Mouse (Mus musculus): ENCODE data around the gene Rnf224. TPM values are rescaled to one million over a fixed set of nuclear protein-coding genes. Genes with fewer than 3 reads are reported as not detected.
A peak's percentile ranks its signal among the peaks of the same experiment; 100 is the strongest.

Gene Rnf224
- polyA plus RNA-seq, 1 experiment from 2014 or later = not detected

DNA sequence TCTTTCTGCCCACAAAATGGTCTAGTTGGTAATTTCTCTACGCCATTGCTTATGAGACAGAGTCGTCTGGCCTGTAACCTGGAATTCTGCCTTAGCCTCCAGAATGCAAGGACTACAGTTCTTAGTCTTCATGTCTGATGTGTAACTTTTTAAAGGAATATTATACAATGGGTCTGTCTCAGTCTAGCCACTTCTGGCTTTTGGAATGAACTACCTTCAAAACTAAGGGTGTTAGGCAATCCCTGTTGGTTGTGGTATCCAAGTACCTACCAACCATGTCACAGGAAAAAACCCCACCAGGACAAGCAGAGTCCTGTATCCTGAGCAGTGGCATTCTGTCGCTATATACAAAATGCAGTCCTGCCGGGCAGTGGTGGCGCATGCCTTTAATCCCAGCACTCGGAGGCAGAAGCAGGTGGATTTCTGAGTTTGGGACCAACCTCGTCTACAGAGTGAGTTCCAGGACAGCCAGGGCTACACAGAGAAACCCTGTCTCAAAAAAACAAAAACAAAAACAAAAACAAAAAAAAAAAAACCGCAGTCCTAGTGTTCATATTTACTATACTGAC, 10.7 kb downstream of the Rnf224 start:
- H3K36me3 ChIP-seq (ENCODE audit: control insufficient read depth, insufficient read depth, low read length) = no peaks in the 10 kb centered on the region
- H3K9me3 ChIP-seq (ENCODE audit: control insufficient read depth, low read length) = no peaks in the 10 kb centered on the region
- H3K4me3 ChIP-seq (ENCODE audit: low read depth, low read length) = peak overlapping the region; percentile 97; the same call in 1 of the 2 replicates
- peaks cover 13% of the 10 kb centered on the region for H3K4me1 ChIP-seq (ENCODE audit: control insufficient read depth, insufficient read depth, low read length)
- 74% methylated on average over 8 of the region's 8 CpGs for WGBS
- peak overlapping the region; percentile 97; the same call in 1 of the 2 replicates for H3K27ac ChIP-seq (ENCODE audit: low read depth, low read length)
- peak overlapping the region; percentile 74; the same call in 1 of the 2 replicates for H3K9ac ChIP-seq (ENCODE audit: low read length)
- H3K4me2 ChIP-seq = peak overlapping the region; percentile 55
- no peak for ATAC-seq (ENCODE audit: low FRiP score)
- peak; percentile 79 for DNase-seq (ENCODE audit: low spot score, missing footprints)
- no peaks in the 10 kb centered on the region for H3K27me3 ChIP-seq (ENCODE audit: control insufficient read depth, insufficient read depth, low read length)

GRCm38 (mm10) chr2:25224766-25225752, 11.5 kb downstream of the Rnf224 start:
- Histone ChIP-seq H3K4me3 (ENCODE audit: low read depth, low read length) (peak overlapping the region; percentile 97), H3K4me2 (peak overlapping the region; percentile 55), H3K27me3 (ENCODE audit: control insufficient read depth, insufficient read depth, low read length) (no peaks in the 10 kb centered on the region), H3K27ac (ENCODE audit: low read depth, low read length) (peak overlapping the region; percentile 97), H3K9me3 (ENCODE audit: control insufficient read depth, low read length) (no peaks in the 10 kb centered on the region), H3K9ac (ENCODE audit: low read length) (peak overlapping the region; percentile 74), H3K36me3 (ENCODE audit: control insufficient read depth, insufficient read depth, low read length) (no peaks in the 10 kb centered on the region), H3K4me1 (ENCODE audit: control insufficient read depth, insufficient read depth, low read length) (peaks cover 13% of the 10 kb centered on the region)
- peak; percentile 97 for ATAC-seq (ENCODE audit: low FRiP score)
- DNase-seq (ENCODE audit: low spot score, missing footprints) = peak; percentile 99
- 2% methylated on average over 41 of the region's 41 CpGs for WGBS

DNA sequence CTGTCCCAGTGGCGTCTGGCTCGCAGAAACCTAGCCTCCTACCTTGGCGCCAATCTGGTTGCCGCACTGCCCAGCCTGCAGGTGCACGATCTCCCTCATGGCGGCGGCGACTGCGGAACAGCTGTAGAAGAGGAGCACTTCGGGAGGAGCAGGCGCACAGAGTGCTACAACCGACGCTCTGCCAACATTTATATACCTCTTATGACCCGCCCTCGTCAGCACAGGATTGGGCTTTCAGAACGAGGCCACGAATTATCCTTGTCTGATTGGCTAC, 12.2 kb downstream of the Rnf224 start, which contains the start of gene Tubb4b:
Tubb4b (minus strand) TSS at position 211 of the 274 bp plus-strand sequence.
- WGBS = under 1% methylated on average over 17 of the region's 17 CpGs
- Histone ChIP-seq H3K4me1 (ENCODE audit: control insufficient read depth, insufficient read depth, low read length) (peaks cover 13% of the 10 kb centered on the region), H3K9ac (ENCODE audit: low read length) (peak within 1 kb of the TSS; percentile 92), H3K4me2 (peak within 1 kb of the TSS; percentile 93), H3K36me3 (ENCODE audit: control insufficient read depth, insufficient read depth, low read length) (no peaks in the 10 kb centered on the region), H3K27ac (ENCODE audit: low read depth, low read length) (peak within 1 kb of the TSS; percentile 97), H3K27me3 (ENCODE audit: control insufficient read depth, insufficient read depth, low read length) (no peaks in the 10 kb centered on the region), H3K9me3 (ENCODE audit: control insufficient read depth, low read length) (no peaks in the 10 kb centered on the region), H3K4me3 (ENCODE audit: low read depth, low read length) (peak within 1 kb of the TSS; percentile 97)
- DNase-seq (ENCODE audit: low spot score, missing footprints) = no peak
- ATAC-seq (ENCODE audit: low FRiP score) = no peak

- peak overlapping the region; percentile 93 for H3K4me2 ChIP-seq
- H3K9ac ChIP-seq (ENCODE audit: low read length) = peak overlapping the region; percentile 92
- no peaks in the 10 kb centered on the region for H3K9me3 ChIP-seq (ENCODE audit: control insufficient read depth, low read length)
- H3K4me3 ChIP-seq (ENCODE audit: low read depth, low read length) = peak overlapping the region; percentile 97
- ATAC-seq (ENCODE audit: low FRiP score) (peak; percentile 46), DNase-seq (ENCODE audit: low spot score, missing footprints) (peak; percentile 93)
- peaks cover 13% of the 10 kb centered on the region for H3K4me1 ChIP-seq (ENCODE audit: control insufficient read depth, insufficient read depth, low read length)
- no peaks in the 10 kb centered on the region for H3K36me3 ChIP-seq (ENCODE audit: control insufficient read depth, insufficient read depth, low read length)
- peak overlapping the region; percentile 85 for H3K27ac ChIP-seq (ENCODE audit: low read depth, low read length)
- WGBS = 3% methylated on average over 53 of the region's 53 CpGs
- no peaks in the 10 kb centered on the region for H3K27me3 ChIP-seq (ENCODE audit: control insufficient read depth, insufficient read depth, low read length)
Measured at GRCm38 (mm10) chr2:25223681-25224491, 12.7 kb downstream of the Rnf224 start.

GRCm38 (mm10) chr2:25221331-25221772, 15.2 kb downstream of the Rnf224 start:
- no peak overlapping the region for H3K4me3 ChIP-seq (ENCODE audit: low read depth, low read length)
- WGBS = 73% methylated on average over 5 of the region's 5 CpGs
- H3K9ac ChIP-seq (ENCODE audit: low read length) = no peak overlapping the region
- H3K4me2 ChIP-seq = no peak overlapping the region
- no peak overlapping the region for H3K27ac ChIP-seq (ENCODE audit: low read depth, low read length)
- no peak for ATAC-seq (ENCODE audit: low FRiP score)
- H3K4me1 ChIP-seq (ENCODE audit: control insufficient read depth, insufficient read depth, low read length) = peaks cover 16% of the 10 kb centered on the region
- no peaks in the 10 kb centered on the region for H3K36me3 ChIP-seq (ENCODE audit: control insufficient read depth, insufficient read depth, low read length)
- DNase-seq (ENCODE audit: low spot score, missing footprints) = peak; percentile 81
- H3K9me3 ChIP-seq (ENCODE audit: control insufficient read depth, low read length) = no peaks in the 10 kb centered on the region
- no peaks in the 10 kb centered on the region for H3K27me3 ChIP-seq (ENCODE audit: control insufficient read depth, insufficient read depth, low read length)

GRCm38 (mm10) chr2:25218445-25218844, 18.1 kb downstream of the Rnf224 start, which contains the start of gene Fam166a:
TSS of gene Fam166a (plus strand) at chr2:25218745.
- Histone ChIP-seq H3K4me2 (no peak within 1 kb of the TSS), H3K9me3 (ENCODE audit: control insufficient read depth, low read length) (no peaks in the 10 kb centered on the region), H3K4me1 (ENCODE audit: control insufficient read depth, insufficient read depth, low read length) (peaks cover 6% of the 10 kb centered on the region), H3K4me3 (ENCODE audit: low read depth, low read length) (no peak within 1 kb of the TSS), H3K36me3 (ENCODE audit: control insufficient read depth, insufficient read depth, low read length) (no peaks in the 10 kb centered on the region), H3K27me3 (ENCODE audit: control insufficient read depth, insufficient read depth, low read length) (no peaks in the 10 kb centered on the region), H3K9ac (ENCODE audit: low read length) (no peak within 1 kb of the TSS), H3K27ac (ENCODE audit: low read depth, low read length) (no peak within 1 kb of the TSS)
- ATAC-seq (ENCODE audit: low FRiP score) = no peak
- peak; percentile 79 for DNase-seq (ENCODE audit: low spot score, missing footprints)

DNA sequence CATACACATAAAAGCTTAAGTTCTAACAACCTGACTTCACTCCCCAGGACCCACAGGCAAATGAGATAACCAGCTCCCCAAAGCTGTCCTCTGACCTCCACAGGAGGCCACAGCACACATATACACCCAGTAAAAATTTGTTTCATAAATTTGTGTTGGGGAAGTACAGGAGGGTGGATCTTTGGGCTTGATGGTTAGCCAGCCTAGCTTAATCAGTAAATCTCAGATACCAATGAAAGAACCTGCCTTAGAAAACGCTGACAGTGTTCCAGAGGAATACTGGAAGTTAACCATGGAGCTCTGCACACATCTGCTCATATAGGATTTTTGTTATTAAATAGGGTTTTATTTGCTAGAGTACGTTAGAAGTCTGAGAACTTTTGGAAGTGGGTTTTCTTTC, 18.9 kb downstream of the Rnf224 start:
- no peak overlapping the region for H3K27ac ChIP-seq (ENCODE audit: low read depth, low read length)
- H3K36me3 ChIP-seq (ENCODE audit: control insufficient read depth, insufficient read depth, low read length) = no peaks in the 10 kb centered on the region
- H3K4me1 ChIP-seq (ENCODE audit: control insufficient read depth, insufficient read depth, low read length) = 0 out of 2 replicates have a peak, but pooled peaks cover 3% of the 10 kb centered on the region
- ATAC-seq (ENCODE audit: low FRiP score) (no peak), DNase-seq (ENCODE audit: low spot score, missing footprints) (peak; percentile 67)
- H3K9ac ChIP-seq (ENCODE audit: low read length) = no peak overlapping the region
- H3K9me3 ChIP-seq (ENCODE audit: control insufficient read depth, low read length) = no peaks in the 10 kb centered on the region
- no peak overlapping the region for H3K4me2 ChIP-seq
- H3K27me3 ChIP-seq (ENCODE audit: control insufficient read depth, insufficient read depth, low read length) = no peaks in the 10 kb centered on the region
- no peak overlapping the region for H3K4me3 ChIP-seq (ENCODE audit: low read depth, low read length)
- 63% methylated on average over 2 of the region's 2 CpGs for WGBS

DNA sequence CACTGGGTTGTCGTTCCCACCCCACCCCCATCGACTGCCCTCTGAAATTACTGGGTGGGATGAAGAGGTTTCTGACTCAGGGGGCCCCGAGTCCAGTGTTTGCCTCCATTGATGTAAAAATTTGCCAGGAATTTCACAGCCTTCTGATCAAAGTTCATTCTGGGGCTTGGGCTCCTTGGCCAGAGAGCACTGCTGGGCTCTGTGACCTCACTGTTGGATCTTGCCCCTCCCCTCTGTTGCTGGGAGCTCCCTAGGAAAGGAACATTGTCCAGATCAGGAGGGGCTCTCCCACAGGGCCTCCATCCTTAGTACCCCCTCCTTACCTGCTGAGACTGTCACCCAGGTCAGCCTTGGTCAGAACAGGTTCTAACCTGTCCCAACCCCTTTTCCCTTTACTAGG, 22.1 kb downstream of the Rnf224 start, which contains the start of gene Stpg3:
Stpg3 (minus strand) TSS at position 194 of the 400 bp plus-strand sequence.
- H3K27ac ChIP-seq (ENCODE audit: low read depth, low read length) = no peak within 1 kb of the TSS
- peaks cover 18% of the 10 kb centered on the region for H3K4me1 ChIP-seq (ENCODE audit: control insufficient read depth, insufficient read depth, low read length)
- 67% methylated on average over 3 of the region's 3 CpGs for WGBS
- DNase-seq (ENCODE audit: low spot score, missing footprints) (peak; percentile 45), ATAC-seq (ENCODE audit: low FRiP score) (no peak)
- H3K9me3 ChIP-seq (ENCODE audit: control insufficient read depth, low read length) = no peaks in the 10 kb centered on the region
- no peak within 1 kb of the TSS for H3K4me3 ChIP-seq (ENCODE audit: low read depth, low read length)
- H3K4me2 ChIP-seq = no peak within 1 kb of the TSS
- no peaks in the 10 kb centered on the region for H3K36me3 ChIP-seq (ENCODE audit: control insufficient read depth, insufficient read depth, low read length)
- no peaks in the 10 kb centered on the region for H3K27me3 ChIP-seq (ENCODE audit: control insufficient read depth, insufficient read depth, low read length)
- no peak within 1 kb of the TSS for H3K9ac ChIP-seq (ENCODE audit: low read length)

Data from midbrain, embryonic 11.5 days (tissue).